Mouse (Mus musculus) small intestine, adult 2 months (tissue): Measurements from ENCODE around the gene Zw10.

Source experiments
- CTCF ChIP-seq: fragments of 200-500 bp; IDR thresholded peaks from 2 replicates; pipeline ENCODE4 v1.5.1; 2012; ENCODE audit warnings: low read depth, mild to moderate bottlenecking, control low read depth, inconsistent platforms, low read length, moderate library complexity, mixed read lengths; ENCODE audit not compliant: insufficient replicate concordance, insufficient read length; ENCODE audit errors: extremely low read depth
- POLR2A ChIP-seq: fragments of 200-500 bp; IDR thresholded peaks from 2 replicates; pipeline ENCODE4 v1.6.1; 2012; ENCODE audit warnings: low read depth, mild to moderate bottlenecking, control low read depth, inconsistent platforms, low read length, moderate library complexity

DNA sequence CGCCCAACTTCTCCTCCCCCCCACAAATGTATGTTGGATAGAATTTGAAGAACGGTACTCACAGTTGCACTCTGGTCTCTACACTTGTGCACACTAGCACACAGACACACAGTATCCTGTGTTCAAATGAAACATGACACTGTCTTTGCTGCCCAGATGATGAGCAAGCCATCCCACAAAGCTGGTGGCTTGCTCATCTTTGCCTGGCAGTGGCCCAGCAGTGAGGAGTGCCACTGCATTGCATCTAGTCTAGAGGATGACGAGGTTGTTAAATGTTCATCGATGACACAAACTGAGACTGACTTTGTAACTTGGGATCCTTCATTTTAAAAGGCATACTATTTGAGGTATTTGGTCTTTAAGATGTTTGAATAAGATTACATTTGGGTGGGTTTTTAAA is 20.6 kb upstream of the Zw10 start:
- TF ChIP-seq CTCF (no peak), POLR2A (no peak)
